Mouse (Mus musculus) 3134 (cell line): ENCODE measurements around the gene Cux1.
"Not testable (repeated sequence)": the region's sequence is repeated elsewhere in the genome, so short reads cannot be mapped to it uniquely, and the experiment has no call there.

Source experiments
- DNase-seq: peaks from one replicate; pipeline ENCODE4 v3.0.0-alpha.2; 2011; ENCODE audit warnings: low spot score; ENCODE audit not compliant: insufficient read length; ENCODE audit errors: extremely low read depth

Gene Cux1

DNA sequence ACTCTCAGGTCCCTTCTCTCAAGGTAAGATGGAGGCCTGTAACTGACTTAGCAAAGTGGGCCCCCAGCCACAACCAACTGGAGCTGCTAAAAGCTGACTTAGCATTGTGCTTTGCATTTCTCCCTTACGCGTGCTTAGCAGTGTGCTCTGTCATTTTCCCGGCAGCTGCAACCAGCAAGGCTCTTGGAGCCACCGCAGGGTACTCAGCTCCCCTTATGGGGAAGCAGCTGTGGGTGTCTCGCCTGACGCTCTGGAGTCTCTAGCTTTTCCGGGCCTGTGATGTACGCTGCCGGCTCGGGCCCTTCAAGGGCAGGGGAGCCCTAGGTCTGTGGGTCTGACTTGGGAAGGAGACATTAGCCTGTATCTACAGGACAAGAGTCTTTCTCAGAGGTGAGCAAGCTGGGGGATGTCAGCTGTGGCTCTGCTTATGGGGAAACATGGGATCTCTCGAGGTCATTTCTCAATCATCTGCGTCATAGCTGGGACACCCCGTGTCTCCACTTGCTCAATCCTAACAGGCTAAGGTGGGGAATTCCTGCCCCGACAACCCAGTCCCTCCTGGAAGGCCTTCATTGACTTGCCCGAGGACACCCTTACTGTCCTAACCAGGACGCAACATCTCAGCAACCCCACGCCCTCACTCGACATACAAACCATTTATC, 350.2 kb downstream of the Cux1 start:
- no peak for DNase-seq

DNA sequence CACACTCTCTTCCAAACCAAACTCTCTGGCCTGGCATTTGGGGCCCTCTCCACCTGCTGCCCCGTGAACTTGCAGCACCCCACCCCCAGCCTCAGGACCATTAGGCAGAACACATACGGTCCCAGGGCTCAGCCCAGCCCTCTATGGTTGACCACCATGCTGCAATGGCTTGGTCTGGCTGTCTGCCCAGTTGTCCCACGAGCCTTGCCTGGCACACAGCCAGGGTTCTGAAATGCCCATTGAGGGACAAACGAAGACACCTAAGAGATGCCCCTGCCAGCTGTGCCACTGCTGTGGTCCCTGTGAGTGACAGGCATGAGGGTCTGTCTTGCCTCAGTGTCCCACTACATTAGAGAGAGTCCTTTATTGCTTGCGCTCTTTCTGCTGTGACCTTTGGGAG, 351.3 kb downstream of the Cux1 start:
- DNase-seq: peak; percentile 56

DNA sequence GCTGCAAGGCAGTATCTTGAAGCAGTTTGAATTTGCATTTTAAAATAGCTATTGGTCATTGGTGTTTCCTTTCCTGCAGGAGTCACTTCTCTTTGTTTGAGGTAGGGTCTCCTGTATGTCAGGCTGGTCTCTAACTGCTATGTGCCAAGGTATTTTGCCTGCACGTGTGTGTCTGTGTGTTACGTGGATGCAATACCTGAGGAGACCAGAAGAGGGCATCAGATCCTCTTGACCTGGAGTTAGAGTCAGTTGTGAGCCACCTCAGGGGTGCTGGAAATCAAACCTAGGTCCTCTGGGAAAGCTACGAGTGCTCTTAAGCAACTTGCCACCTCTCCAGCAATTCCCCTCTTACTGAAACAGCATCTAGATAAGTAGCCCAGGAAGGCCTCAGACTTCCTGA, 352.1 kb downstream of the Cux1 start:
- no peak for DNase-seq

DNA sequence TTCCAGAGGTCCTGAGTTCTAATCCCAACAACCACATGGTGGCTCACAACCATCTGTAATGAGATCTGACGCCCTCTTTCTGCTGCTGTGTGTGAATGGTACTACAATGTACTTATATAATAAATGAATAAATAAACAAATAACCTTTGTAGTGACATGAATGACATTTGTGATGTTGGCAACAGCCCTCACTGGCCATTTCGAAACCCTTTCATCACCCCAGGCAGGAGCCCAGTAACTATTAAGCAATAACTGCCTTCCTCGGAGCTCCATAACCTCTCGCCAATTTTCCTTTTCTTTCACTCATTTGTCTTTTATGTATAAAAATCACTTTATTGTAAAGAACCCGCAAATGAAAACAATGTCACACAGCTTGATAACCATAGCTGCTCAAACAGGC, 353.6 kb downstream of the Cux1 start:
- no peak for DNase-seq

DNA sequence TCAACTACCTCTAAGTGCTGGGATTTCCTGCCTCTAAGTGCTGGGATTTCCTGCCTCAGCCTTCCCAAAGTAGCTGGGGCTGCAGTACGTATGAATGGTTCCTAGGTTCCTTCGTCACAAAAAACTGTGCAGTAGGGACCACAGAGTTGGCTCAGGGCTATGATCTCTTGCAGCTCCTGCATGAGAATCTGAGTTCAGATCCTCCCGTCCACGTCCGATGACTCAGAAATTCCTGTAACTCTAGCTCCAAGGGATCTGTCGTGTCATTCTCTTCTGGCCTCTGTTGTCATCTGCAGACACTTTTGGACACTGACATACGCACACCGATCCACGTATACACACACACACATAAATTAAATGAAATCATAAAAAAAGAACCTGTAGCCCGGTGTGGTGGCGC, 354.6 kb downstream of the Cux1 start:
- DNase-seq: no peak

DNA sequence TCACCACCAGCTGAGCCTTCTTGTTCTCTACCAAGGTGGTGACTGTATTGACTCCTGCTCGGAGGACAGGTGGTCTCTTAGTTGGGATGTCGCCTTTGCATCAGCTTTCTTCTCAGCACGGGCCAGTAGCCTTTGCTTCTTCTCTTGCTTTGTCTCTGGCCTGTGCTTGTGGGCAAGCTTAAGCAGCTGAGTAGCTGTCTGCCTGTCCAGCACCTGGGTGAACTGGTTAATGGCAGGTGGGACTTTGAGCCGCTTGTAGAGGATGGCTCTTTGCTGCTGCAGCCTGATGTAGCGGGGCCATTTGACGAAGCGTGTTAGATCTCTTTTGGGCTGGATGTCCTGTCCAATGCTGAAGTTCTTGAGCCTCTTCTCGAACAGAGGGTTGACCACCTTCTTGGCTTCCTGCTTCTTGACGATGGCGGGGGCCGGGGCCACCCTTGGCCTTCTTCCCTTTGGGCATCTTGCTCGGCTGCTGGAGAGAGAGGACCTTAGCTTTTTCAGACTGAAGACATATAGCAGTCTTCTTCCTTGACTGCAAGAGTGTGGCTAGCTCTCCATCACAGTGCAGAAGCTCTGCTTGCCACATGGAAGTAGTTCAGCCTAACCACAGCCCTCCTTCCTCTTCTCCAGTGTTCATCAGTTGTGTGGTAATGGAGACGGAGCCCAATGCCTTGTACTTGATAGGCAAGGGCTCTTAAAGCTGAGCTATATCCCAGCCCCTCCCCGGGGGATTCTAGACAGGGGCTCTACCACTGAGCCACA, 355.8 kb downstream of the Cux1 start:
- not testable (repeated sequence) for DNase-seq

DNA sequence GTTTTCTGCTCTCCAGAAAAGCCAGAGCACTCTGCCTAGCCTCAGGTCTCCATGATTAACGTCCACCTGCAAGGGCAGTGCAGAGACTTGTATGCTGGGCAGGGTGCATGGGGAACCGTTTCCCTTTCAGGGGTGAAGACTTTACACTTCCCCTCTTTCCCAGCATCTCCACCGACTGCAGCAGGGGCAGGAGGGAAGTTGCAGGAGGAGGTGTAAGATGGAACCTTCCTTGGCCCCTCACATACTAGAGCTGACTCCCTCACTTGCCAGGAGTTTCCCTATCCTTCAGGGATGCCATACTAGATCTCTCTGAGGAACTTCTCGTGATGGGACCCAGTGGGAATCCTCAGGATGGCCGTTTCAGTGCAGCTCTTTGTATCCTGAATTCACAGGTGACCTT, 356.7 kb downstream of the Cux1 start:
- DNase-seq: no peak

DNA sequence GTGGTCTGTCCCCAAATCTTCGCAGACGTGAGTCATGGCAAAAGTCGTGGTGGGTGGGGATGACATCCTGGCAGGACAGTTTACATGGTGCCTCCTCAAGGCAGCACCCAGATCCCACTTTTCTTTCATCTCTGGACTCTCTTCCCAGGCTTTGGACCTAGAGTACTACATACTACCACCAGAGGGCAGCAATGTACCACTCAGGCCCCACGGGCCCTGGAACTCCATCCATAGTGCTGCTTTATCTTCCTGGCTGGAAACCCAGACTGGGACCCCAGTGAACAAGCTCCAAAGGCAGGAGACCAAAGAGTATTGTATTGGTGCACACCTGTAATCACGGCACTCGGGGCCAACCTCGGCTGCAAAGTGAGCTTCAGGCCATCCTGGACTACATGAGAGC, 365.5 kb downstream of the Cux1 start:
- no peak for DNase-seq

DNA sequence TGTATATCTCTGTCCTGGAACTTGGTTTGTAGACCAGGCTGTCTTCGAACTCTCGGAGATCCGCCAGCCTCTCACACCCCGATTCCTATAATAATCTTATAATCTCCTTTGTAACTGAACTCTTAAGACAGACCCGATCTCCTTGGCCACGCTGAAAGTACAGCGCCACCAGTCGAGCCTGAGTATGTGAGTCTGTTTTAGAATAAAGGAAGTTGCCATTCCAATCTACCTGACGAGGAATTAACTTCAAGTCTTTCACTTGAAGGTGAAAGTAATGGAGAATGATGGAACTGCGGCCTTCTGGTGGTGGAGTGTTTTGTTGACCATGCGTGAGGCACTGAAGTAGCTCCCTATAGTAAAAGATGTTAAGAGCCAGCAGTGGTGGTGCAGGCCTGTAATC, 367.8 kb downstream of the Cux1 start:
- no peak for DNase-seq

DNA sequence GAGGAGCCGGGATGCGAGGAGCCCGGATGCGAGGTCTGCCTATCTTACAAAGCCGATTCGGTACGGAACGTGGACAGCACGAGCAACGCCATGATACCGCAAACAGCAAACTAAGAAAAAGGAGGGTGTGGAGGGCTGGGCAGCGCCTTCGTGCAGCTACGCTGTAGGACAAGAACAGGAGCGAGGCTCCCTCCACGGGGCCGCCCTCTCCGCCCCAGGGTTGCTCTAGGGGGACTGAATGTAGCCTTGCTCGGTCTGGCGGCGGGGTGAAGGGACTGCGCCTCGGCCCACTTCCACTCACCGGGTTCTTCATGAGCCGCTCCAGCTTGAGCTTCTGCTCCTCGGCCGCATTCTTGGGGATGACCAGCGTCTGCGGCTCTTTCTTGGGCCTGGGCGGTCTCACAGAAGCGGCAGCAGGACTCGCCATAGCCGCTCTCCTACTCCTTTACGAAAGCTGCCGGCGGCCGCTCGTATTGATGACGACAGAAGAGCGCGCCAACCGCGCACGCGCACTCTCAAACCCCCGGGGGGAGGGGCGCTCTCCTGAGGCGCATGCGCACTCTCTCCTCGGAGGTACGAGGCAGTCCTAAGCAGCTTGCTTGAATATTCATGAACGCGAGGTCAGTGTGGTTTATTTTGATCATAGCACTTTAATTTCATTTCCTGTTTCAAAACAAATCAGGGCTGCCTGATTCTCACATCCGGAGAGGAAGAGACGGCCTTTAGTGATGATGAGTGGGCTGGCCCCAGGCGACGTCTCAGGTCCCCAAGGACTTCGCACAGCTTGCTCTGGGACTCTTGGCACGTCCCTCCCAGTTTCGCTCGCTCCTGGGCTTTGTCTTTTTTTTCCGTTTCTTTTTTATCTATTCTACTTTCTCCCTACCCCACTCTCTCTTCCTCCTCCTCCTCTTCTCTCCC, 368.6 kb downstream of the Cux1 start, which contains the start of gene Prkrip1:
Gene Prkrip1 (minus strand): TSS at position 490 of the 918 bp plus-strand sequence.
- DNase-seq: peak; percentile 98
